Mouse (Mus musculus) limb, embryonic 14.5 days (tissue): ENCODE measurements around the gene Mlc1. TPM values are rescaled to one million over a fixed set of nuclear protein-coding genes. Genes with fewer than 3 reads are reported as not detected.

Experiments used
- ATAC-seq: fragments of 200-750 bp; cut with Nextera tagmentation; 2 replicates; pipeline ENCODE4 v1.8.0; 2017; ENCODE audit warnings: low read depth, moderate number of reproducible peaks, moderate TSS enrichment; ENCODE audit not compliant: low FRiP score
- DNase-seq: peaks from one replicate; pipeline ENCODE4 v3.0.0-alpha.2; 2015; ENCODE audit warnings: low spot score
- H3K27ac ChIP-seq: fragments of 300-500 bp; sonication (generic); replicated peaks from 2 replicates; pipeline ENCODE4 v1.5.1; 2014; ENCODE audit warnings: low read depth, mild to moderate bottlenecking, low read length, moderate library complexity, mixed read lengths
- H3K27me3 ChIP-seq: fragments of 300-500 bp; sonication (generic); 2 replicates; pipeline ENCODE4 v1.6.1; 2014; ENCODE audit warnings: low read length, mixed read lengths; ENCODE audit not compliant: control insufficient read depth, insufficient read depth
- H3K36me3 ChIP-seq: fragments of 300-500 bp; sonication (generic); 2 replicates; pipeline ENCODE4 v1.6.1; 2014; ENCODE audit warnings: mild to moderate bottlenecking, low read length, moderate library complexity, mixed read lengths; ENCODE audit not compliant: control insufficient read depth, insufficient read depth
- H3K4me1 ChIP-seq: fragments of 300-500 bp; sonication (generic); 2 replicates; pipeline ENCODE4 v1.6.1; 2014; ENCODE audit warnings: antibody characterized with exemption, low read length, mixed read lengths; ENCODE audit not compliant: control insufficient read depth, insufficient read depth
- H3K4me2 ChIP-seq: fragments of 300-500 bp; sonication (generic); replicated peaks from 2 replicates; pipeline ENCODE4 v1.6.1; 2014; ENCODE audit warnings: low read depth, mild to moderate bottlenecking, low read length, moderate library complexity; ENCODE audit not compliant: severe bottlenecking
- H3K4me3 ChIP-seq: fragments of 300-500 bp; sonication (generic); replicated peaks from 2 replicates; pipeline ENCODE4 v1.5.1; 2014; ENCODE audit warnings: low read length
- H3K9ac ChIP-seq: fragments of 300-500 bp; sonication (generic); 2 replicates; pipeline ENCODE4 v1.6.1; 2014; ENCODE audit warnings: mild to moderate bottlenecking, low read depth, low read length, moderate library complexity; ENCODE audit not compliant: severe bottlenecking
- H3K9me3 ChIP-seq: fragments of 300-500 bp; sonication (generic); 2 replicates; pipeline ENCODE4 v1.6.1; 2016; ENCODE audit warnings: low read length; ENCODE audit not compliant: control insufficient read depth
- POLR2A ChIP-seq: fragments of 200-500 bp; IDR thresholded peaks from 2 replicates; pipeline ENCODE4 v1.8.0; 2012; ENCODE audit warnings: inconsistent platforms, mild to moderate bottlenecking, moderate library complexity, borderline replicate concordance; ENCODE audit not compliant: insufficient read depth, insufficient read length; ENCODE audit errors: extremely low read depth
- WGBS: fragments of 180-500 bp; shearing (Covaris S2); extraction: QIAGEN DNeasy Blood & Tissue Kit; methylation state at CpG from one replicate; pipeline ENCODE4 v1.1.7; 2014; 5-methylcytosine and 5-hydroxymethylcytosine counted together
- polyA plus RNA-seq, 2 experiments: library from polyadenylated mRNA; depleted of rRNA in 1 of 2; stranded (reverse) in 1 of 2; unstranded in 1 of 2; fragments of >200 nt; fragmentation: Nextera tagmentation in 1 of 2; extraction: Ambion mirVana in 1 of 2; gene quantifications; 2 replicates each; pipeline versions ENCODE4 v1.2.1 to v1.2.3; 2012 to 2014

Gene Mlc1
- polyA plus RNA-seq, 2 experiments: 0.12 to 0.36 TPM

GRCm38 (mm10) chr15:88906347-88906746 is 72.5 kb downstream of the Mlc1 start:
- Histone ChIP-seq H3K27ac (no peak overlapping the region), H3K36me3 (no peaks in the 10 kb centered on the region), H3K9ac (no peak overlapping the region), H3K4me2 (no peak overlapping the region), H3K4me3 (no peak overlapping the region), H3K9me3 (no peaks in the 10 kb centered on the region), H3K4me1 (no peaks in the 10 kb centered on the region), H3K27me3 (no peaks in the 10 kb centered on the region)
- DNase-seq (no peak), ATAC-seq (no peak)
- 73% methylated on average over 4 of the region's 4 CpGs for WGBS
- TF ChIP-seq POLR2A: no peak

Other genes with a start within 250 kb of the Mlc1 start
- gene Brd1, start 244.8 kb downstream of the Mlc1 start, polyA plus RNA-seq (2012; rRNA removed): 26.4 and 28.2 TPM in 2 replicates
- gene Brd1, start 244.8 kb downstream of the Mlc1 start, polyA plus RNA-seq (2014; fragmentation: Nextera tagmentation; extraction: Ambion mirVana): 24.9 and 29.9 TPM in 2 replicates
- 12.2 and 12.4 TPM in 2 replicates for gene Zbed4, start 227.3 kb downstream of the Mlc1 start, polyA plus RNA-seq (2012; rRNA removed)
- 14.9 and 17.3 TPM in 2 replicates for gene Zbed4, start 227.3 kb downstream of the Mlc1 start, polyA plus RNA-seq (2014; fragmentation: Nextera tagmentation; extraction: Ambion mirVana)
- gene Alg12, start 159.7 kb downstream of the Mlc1 start, polyA plus RNA-seq (2012; rRNA removed): 17.9 and 21.7 TPM in 2 replicates
- gene Alg12, start 159.7 kb downstream of the Mlc1 start, polyA plus RNA-seq (2014; fragmentation: Nextera tagmentation; extraction: Ambion mirVana): 12.1 and 12.2 TPM in 2 replicates
- gene Creld2, start 159.4 kb downstream of the Mlc1 start, polyA plus RNA-seq (2012; rRNA removed): 59.3 and 79.1 TPM in 2 replicates
- 74.9 and 85.9 TPM in 2 replicates for gene Creld2, start 159.4 kb downstream of the Mlc1 start, polyA plus RNA-seq (2014; fragmentation: Nextera tagmentation; extraction: Ambion mirVana)
- 15.2 and 20.6 TPM in 2 replicates for gene Pim3, start 116.8 kb downstream of the Mlc1 start, polyA plus RNA-seq (2012; rRNA removed)
- gene Pim3, start 116.8 kb downstream of the Mlc1 start, polyA plus RNA-seq (2014; fragmentation: Nextera tagmentation; extraction: Ambion mirVana): 38.1 and 47.8 TPM in 2 replicates
- gene Ttll8, start 24.6 kb downstream of the Mlc1 start, polyA plus RNA-seq (2012; rRNA removed): 0.08 TPM in 1 of 2 replicates, not detected in the other
- not detected in 2 replicates for gene Ttll8, start 24.6 kb downstream of the Mlc1 start, polyA plus RNA-seq (2014; fragmentation: Nextera tagmentation; extraction: Ambion mirVana)
- 0.04 and 0.10 TPM in 2 replicates for gene Mov10l1, start 3.9 kb upstream of the Mlc1 start, polyA plus RNA-seq (2012; rRNA removed)
- gene Mov10l1, start 3.9 kb upstream of the Mlc1 start, polyA plus RNA-seq (2014; fragmentation: Nextera tagmentation; extraction: Ambion mirVana): 0.11 and 0.19 TPM in 2 replicates
- gene Panx2, start 80.7 kb upstream of the Mlc1 start, polyA plus RNA-seq (2012; rRNA removed): 1.9 and 2.0 TPM in 2 replicates
- gene Panx2, start 80.7 kb upstream of the Mlc1 start, polyA plus RNA-seq (2014; fragmentation: Nextera tagmentation; extraction: Ambion mirVana): 0.29 and 0.48 TPM in 2 replicates
- 43.5 and 51.0 TPM in 2 replicates for gene Trabd, start 96.1 kb upstream of the Mlc1 start, polyA plus RNA-seq (2012; rRNA removed)
- gene Trabd, start 96.1 kb upstream of the Mlc1 start, polyA plus RNA-seq (2014; fragmentation: Nextera tagmentation; extraction: Ambion mirVana): 47.8 and 51.0 TPM in 2 replicates
- gene Selenoo, start 110.1 kb upstream of the Mlc1 start, polyA plus RNA-seq (2012; rRNA removed): 32.7 and 40.7 TPM in 2 replicates
- 20.6 and 22.9 TPM in 2 replicates for gene Selenoo, start 110.1 kb upstream of the Mlc1 start, polyA plus RNA-seq (2014; fragmentation: Nextera tagmentation; extraction: Ambion mirVana)
- 36.8 and 56.5 TPM in 2 replicates for gene Tubgcp6, start 144.1 kb upstream of the Mlc1 start, polyA plus RNA-seq (2012; rRNA removed)
- 17.2 and 17.6 TPM in 2 replicates for gene Tubgcp6, start 144.1 kb upstream of the Mlc1 start, polyA plus RNA-seq (2014; fragmentation: Nextera tagmentation; extraction: Ambion mirVana)
- 38.1 and 49.4 TPM in 2 replicates for gene Hdac10, start 149.7 kb upstream of the Mlc1 start, polyA plus RNA-seq (2012; rRNA removed)
- 18.7 and 21.8 TPM in 2 replicates for gene Hdac10, start 149.7 kb upstream of the Mlc1 start, polyA plus RNA-seq (2014; fragmentation: Nextera tagmentation; extraction: Ambion mirVana)
- 13.7 and 14.9 TPM in 2 replicates for gene Mapk12, start 161.7 kb upstream of the Mlc1 start, polyA plus RNA-seq (2012; rRNA removed)
- gene Mapk12, start 161.7 kb upstream of the Mlc1 start, polyA plus RNA-seq (2014; fragmentation: Nextera tagmentation; extraction: Ambion mirVana): 5.0 and 8.3 TPM in 2 replicates
- gene Mapk11, start 170.6 kb upstream of the Mlc1 start, polyA plus RNA-seq (2012; rRNA removed): 13.4 and 15.9 TPM in 2 replicates
- 7.0 and 7.3 TPM in 2 replicates for gene Mapk11, start 170.6 kb upstream of the Mlc1 start, polyA plus RNA-seq (2014; fragmentation: Nextera tagmentation; extraction: Ambion mirVana)
- 212 and 268 TPM in 2 replicates for gene Plxnb2, start 201.8 kb upstream of the Mlc1 start, polyA plus RNA-seq (2012; rRNA removed)
- gene Plxnb2, start 201.8 kb upstream of the Mlc1 start, polyA plus RNA-seq (2014; fragmentation: Nextera tagmentation; extraction: Ambion mirVana): 170 and 183 TPM in 2 replicates
- gene Dennd6b, start 217.5 kb upstream of the Mlc1 start, polyA plus RNA-seq (2012; rRNA removed): 39.2 and 53.6 TPM in 2 replicates
- 12.7 and 14.0 TPM in 2 replicates for gene Dennd6b, start 217.5 kb upstream of the Mlc1 start, polyA plus RNA-seq (2014; fragmentation: Nextera tagmentation; extraction: Ambion mirVana)
- gene Ppp6r2, start 232.5 kb upstream of the Mlc1 start, polyA plus RNA-seq (2012; rRNA removed): 59.0 and 71.5 TPM in 2 replicates
- gene Ppp6r2, start 232.5 kb upstream of the Mlc1 start, polyA plus RNA-seq (2014; fragmentation: Nextera tagmentation; extraction: Ambion mirVana): 28.3 and 31.7 TPM in 2 replicates